Mouse (Mus musculus): ENCODE data around the gene Catsper3.

Catsper3 gene

DNA sequence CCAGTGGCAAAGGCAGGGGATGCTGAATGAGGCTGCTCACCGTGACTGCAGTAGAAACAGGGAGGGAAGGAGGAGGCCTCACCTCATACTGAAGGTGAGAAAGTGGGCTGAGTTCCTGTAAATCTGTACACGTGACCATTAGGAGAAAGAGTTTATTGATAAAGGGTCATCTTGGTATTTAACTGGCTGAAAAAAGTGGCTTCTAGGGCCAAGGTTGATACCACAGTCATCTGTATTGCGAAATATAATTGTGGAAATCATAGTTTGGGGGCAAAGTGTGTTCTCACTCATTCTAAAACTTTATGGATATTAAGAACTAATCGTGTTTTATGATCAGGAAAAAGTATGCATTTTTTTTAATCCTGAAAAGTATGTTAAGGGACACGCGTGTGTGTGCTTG is 30.5 kb downstream of the Catsper3 start:
- TF ChIP-seq GATA4 (IDR thresholded peaks at IDR 0.05; ENCODE audit: insufficient replicate concordance, low read length) = no peak

DNA sequence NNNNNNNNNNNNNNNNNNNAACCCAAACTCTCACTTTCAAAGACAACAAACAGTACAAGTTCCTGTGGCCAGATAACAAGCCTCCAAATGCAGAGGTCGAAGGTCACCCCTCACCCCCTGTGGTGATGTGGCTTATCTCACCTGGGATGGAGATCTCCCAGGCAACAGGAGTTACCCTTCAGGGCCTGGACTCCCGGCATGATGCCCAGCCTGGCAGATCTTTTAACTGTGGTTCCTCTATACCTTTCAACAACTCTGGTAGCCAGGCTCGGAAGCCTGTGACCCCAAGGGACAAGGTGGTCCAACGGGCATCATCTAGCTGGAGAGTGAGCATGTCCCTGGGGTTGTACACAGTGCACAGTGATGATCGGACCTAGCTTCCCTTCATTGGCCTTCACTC is 38.1 kb downstream of the Catsper3 start:
- TF ChIP-seq GATA4 (IDR thresholded peaks at IDR 0.05; ENCODE audit: insufficient replicate concordance, low read length) = no peak

GRCm38 (mm10) chr13:55824151-55824945 is 40.0 kb downstream of the Catsper3 start:
- no peak for TF ChIP-seq GATA4 (IDR thresholded peaks at IDR 0.05; ENCODE audit: insufficient replicate concordance, low read length)

- no peak for TF ChIP-seq GATA4 (IDR thresholded peaks at IDR 0.05; ENCODE audit: insufficient replicate concordance, low read length)
Measured at GRCm38 (mm10) chr13:55825245-55825681, 40.9 kb downstream of the Catsper3 start.

DNA sequence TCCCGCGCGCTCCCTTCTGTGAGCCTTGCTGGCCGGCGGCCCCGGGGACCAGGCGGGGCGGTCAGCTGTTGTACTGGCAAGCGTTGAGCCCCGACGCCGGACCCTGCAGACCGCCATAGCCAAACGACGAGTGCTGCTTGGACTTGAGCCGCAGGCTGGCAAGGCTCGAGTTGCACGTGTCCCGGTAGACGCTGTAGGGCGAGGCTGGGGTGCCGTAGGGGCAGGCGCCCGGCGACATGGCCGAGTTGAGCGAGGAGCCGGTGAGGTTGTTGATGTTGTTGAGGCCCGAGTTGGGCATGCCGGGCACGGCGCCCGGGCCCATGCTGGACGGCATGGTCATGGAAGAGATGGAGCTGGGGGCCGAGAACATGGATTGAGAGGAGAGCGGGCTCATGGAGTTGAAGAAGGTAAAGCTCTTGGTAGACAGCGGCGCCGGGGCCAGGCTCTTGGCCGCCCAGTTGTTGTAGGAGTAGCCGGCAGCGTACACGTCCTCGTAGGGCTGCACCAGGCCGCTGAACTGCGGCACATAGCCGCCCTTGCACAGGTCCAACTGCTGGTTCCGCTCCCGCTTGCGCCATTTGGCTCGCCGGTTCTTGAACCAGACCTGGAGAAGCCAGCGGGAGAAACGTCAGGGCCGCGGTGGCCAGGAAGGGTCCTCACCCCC is 41.8 kb downstream of the Catsper3 start:
- TF ChIP-seq GATA4 (IDR thresholded peaks at IDR 0.05; ENCODE audit: insufficient replicate concordance, low read length) = no peak

DNA sequence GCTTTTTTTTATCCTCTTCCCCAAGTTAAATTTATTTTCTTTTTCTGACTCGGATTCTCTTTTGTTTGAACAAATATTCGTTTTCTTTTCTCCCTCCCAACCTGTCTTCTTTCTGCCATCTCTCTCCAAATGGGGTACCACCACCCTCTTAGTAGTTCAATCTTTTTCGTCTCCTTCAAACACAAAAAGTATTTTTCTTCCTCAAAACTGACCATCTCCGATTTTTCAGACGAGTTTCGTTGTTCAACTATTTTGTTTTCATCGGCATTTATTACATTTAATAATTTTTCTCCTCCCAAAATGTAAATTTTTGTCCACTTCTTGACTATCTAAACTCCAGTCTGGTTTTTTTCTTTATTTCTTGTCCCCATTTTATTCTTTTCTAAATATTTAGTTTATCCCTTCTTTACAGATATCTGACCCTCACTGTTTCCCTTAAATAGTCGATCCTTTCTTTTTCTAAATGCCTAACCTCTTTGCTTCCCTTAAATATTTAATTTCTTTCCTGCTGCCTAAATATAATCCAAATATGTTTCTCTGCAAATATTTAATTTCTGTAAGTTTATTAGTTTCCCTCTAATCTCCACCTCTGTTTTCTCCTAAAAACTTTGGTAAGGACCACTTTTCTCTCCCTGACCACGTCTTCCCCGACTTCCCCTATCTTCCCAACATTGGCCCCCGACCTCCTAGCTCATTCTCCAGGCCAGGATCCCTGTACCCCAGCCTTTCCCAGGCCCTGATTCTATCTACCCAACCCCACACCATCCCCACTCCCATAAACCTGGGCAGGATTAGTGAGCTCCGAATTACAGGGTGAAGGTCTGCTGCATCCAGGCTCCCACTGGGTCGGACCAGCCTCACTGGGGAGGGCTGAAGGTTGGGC is 42.7 kb downstream of the Catsper3 start:
- no peak for TF ChIP-seq GATA4 (IDR thresholded peaks at IDR 0.05; ENCODE audit: insufficient replicate concordance, low read length)

- no peak for TF ChIP-seq GATA4 (IDR thresholded peaks at IDR 0.05; ENCODE audit: insufficient replicate concordance, low read length)
Measured at GRCm38 (mm10) chr13:55827679-55828140, 43.3 kb downstream of the Catsper3 start.

- no peak for TF ChIP-seq GATA4 (IDR thresholded peaks at IDR 0.05; ENCODE audit: insufficient replicate concordance, low read length)
Measured at GRCm38 (mm10) chr13:55828141-55829017, 44.0 kb downstream of the Catsper3 start.

GRCm38 (mm10) chr13:55829018-55829655 is 44.8 kb downstream of the Catsper3 start:
- no peak for TF ChIP-seq GATA4 (IDR thresholded peaks at IDR 0.05; ENCODE audit: insufficient replicate concordance, low read length)

DNA sequence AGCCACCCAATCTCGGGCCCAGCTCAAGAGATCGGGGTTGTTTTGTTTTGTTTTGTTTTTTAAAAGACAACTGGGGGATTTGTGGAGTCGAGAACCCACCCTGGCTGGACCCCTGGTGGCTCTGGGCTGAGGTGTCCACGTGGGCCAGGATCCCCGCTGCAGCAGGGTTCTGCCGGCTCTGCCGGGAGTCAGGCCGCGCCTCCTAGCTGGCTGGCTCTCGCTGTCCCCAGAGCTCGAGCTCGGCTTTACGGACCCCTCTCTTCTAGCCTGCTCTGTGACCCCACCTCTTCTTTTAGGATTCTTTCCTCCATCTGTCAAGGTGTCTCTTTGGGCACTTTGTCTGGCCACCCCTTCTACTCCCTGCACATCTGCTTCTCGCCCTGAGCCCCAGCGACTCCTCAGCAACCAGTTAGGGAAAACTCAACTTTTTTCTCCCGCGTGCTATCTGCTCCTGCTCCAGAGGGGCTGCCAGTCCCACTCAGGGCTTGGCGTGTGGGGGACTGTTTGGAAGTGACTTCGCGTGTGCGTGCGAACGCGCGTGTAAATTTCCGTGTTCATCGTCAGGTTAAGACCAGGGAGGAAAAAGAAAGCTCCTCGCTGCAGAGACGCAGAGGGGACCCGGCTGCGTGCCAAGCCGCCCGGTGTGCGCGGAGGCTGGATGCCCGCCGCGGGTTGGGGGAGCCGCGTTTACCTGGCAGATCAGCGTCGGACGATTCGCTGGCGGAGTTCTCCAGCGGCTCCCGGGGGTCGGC is 45.9 kb downstream of the Catsper3 start:
- TF ChIP-seq GATA4 (IDR thresholded peaks at IDR 0.05; ENCODE audit: insufficient replicate concordance, low read length) = no peak

DNA sequence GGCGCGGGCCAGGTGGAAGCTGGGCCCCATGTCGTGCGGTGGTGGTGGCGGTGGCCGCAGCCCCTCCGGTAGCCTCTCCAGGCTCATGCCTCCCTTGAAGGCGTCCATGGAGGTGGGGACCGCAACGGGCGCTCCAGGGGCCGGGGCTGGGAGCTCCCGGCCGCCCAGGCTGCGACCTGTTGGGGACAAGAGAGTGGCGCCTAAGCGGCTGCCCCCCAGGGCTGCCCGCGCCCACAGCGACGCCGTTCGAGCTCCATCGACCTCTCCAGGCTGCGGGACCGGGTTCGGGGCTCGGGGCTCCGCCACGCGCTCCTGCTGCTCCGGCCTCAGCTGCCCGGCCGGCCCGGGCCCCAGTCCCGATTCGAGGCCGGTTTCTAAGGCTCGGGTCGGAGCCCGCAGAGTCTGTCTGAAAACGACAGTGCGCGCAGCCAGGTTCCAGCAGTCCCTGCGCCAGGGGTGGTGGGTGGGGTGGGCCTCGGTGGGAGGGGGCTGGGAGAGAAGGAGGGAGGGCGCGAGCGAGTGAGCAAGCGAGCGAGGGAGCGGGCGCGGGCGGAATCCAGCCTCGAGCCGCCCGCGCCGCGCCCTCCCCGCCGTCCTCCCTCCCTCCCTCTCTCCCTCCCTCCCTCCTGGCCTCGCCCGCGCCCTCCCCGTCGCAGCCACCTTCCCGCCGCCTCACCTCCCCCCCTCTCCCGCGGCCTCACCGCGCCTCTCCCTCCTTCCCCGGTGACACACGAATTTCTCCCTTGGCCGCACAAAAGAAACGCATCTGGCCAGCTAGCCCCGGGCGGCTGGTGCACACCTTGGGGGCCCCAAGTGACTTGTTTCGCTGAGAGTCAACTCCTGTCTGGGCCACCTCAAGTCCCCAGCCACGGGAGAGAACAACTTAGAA is 46.7 kb downstream of the Catsper3 start:
- no peak for TF ChIP-seq GATA4 (IDR thresholded peaks at IDR 0.05; ENCODE audit: insufficient replicate concordance, low read length)

DNA sequence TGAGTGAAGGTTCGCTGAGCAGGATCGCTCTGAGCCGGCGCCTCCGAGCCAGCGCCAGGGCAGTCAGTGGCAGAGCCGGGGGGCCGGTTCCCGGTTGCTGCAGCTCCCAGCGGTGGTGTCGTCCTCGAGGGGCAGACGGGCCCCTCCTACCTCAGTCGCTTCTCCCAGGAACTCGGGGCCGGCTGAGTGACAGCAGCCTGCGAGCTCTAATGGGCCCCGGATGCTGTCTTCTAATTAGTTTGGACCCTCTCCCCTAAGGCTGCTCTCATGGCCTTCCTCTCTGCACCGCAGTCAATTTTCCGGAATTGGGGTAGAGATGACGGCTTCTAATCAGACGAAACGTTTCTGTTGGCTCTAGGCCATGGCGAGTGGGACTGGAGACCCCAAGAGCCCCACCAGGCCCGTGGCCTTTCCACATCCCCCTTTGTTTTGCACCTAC is 47.4 kb downstream of the Catsper3 start:
- no peak for TF ChIP-seq GATA4 (IDR thresholded peaks at IDR 0.05; ENCODE audit: insufficient replicate concordance, low read length)
